Mouse (Mus musculus) heart, postnatal 0 days (tissue): ENCODE data around the gene Icam5.

Source experiments
- CTCF ChIP-seq: IDR thresholded peaks from 2 replicates; pipeline ENCODE4 v1.5.1; 2016; ENCODE audit warnings: antibody characterized with exemption, control low read depth, low read depth
- EP300 ChIP-seq: IDR thresholded peaks from 2 replicates; pipeline ENCODE4 v1.6.1; 2016; ENCODE audit warnings: antibody characterized with exemption, low read depth

DNA sequence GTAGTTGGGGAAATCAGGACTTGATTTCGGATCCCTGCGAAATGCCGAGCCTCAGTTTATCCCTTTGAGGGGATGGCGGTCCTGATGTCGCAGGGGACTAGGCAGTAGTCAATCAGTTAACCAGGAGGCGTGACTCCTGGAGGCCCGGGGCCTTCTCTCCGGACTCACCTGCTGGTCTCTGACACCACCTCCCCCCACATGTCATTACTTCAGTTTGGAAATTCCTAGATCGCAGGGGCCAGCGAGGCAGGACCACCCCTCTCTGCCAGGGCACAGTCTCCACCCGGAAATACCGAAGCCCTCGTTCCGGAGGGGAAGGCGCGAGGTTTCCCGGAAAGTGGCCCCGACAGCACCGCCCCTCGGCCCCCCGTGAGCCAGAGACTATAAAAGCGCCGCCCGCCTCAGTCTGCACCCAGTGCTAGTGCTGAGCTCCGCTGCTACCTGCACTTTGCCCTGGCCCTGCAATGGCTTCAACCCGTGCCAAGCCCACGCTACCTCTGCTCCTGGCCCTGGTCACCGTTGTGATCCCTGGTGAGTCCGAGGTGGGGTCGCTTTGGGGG lies 16.2 kb upstream of the Icam5 start, which contains the start of gene Icam1:
- TF ChIP-seq CTCF (no peak), EP300 (no peak)
